Mouse (Mus musculus) heart, postnatal 14 days (tissue): Measurements from ENCODE around the gene Fgf22. TPM values are rescaled to one million over a fixed set of nuclear protein-coding genes. Genes with fewer than 3 reads are reported as not detected.
A peak's percentile ranks its signal among the peaks of the same experiment; 100 is the strongest.

ENCODE experiments used
- DNase-seq, 2 experiments: peaks; one replicate each; pipeline ENCODE4 v3.0.0; 2021 to 2022
- intact Hi-C: fragments of 180-260 bp; cut with DNase I; formaldehyde crosslinking; loops from one replicate; pipeline ENCODE4 v1.15.1; 2025
- total RNA-seq, 2 experiments: library from RNA; stranded (reverse); gene quantifications; 2 replicates each; pipeline ENCODE4 v1.2.3; 2021

Fgf22 gene
- total RNA-seq, 2 experiments from 2014 or later = not detected

GRCm38 (mm10) chr10:79766001-79766507 lies 11.2 kb downstream of the Fgf22 start:
- intact Hi-C loops = no loop called here
- no peak for DNase-seq

GRCm38 (mm10) chr10:79766508-79767325 lies 11.8 kb downstream of the Fgf22 start, which contains the start of gene Rnf126:
Rnf126 (minus strand) TSS chr10:79766952.
- intact Hi-C loops = no loop called here
- peak; percentile 99 for DNase-seq

- intact Hi-C loops = loop anchor here (1.0 kb wide), 1 partner anchor 22 kb away; no protein-coding TSS in a partner anchor
- DNase-seq = peak; percentile 91 to 94
Observed at GRCm38 (mm10) chr10:79767372-79768244, 12.7 kb downstream of the Fgf22 start.

- intact Hi-C loops = loop anchor here (1.0 kb wide), 1 partner anchor 21 kb away; no protein-coding TSS in a partner anchor
- peak; percentile 75 to 82 for DNase-seq
Observed at GRCm38 (mm10) chr10:79768400-79768799, 13.5 kb downstream of the Fgf22 start.

- intact Hi-C loops = no loop called here
- DNase-seq = no peak
Observed at GRCm38 (mm10) chr10:79769329-79769728, 14.5 kb downstream of the Fgf22 start.

GRCm38 (mm10) chr10:79772320-79772719 lies 17.4 kb downstream of the Fgf22 start:
- no peak for DNase-seq
- intact Hi-C loops = no loop called here

GRCm38 (mm10) chr10:79773208-79773607 lies 18.3 kb downstream of the Fgf22 start:
- no peak for DNase-seq
- intact Hi-C loops = no loop called here

GRCm38 (mm10) chr10:79774486-79775279 lies 19.8 kb downstream of the Fgf22 start:
- no peak for DNase-seq
- intact Hi-C loops = loop anchor here (5.0 kb wide), 1 partner anchor 67 kb away; no protein-coding TSS in a partner anchor

- DNase-seq = peak in 1 of 2 experiments; percentile 45
- intact Hi-C loops = loop anchor here (5.0 kb wide), 1 partner anchor 70 kb away; no protein-coding TSS in a partner anchor
Observed at GRCm38 (mm10) chr10:79777103-79777531, 22.2 kb downstream of the Fgf22 start, which contains the start of gene Fstl3. Fstl3 (plus strand) TSS chr10:79777272.

GRCm38 (mm10) chr10:79778006-79778405 lies 23.1 kb downstream of the Fgf22 start:
- intact Hi-C loops = loop anchor here (5.0 kb wide), 1 partner anchor 71 kb away; no protein-coding TSS in a partner anchor

GRCm38 (mm10) chr10:79779193-79779592 lies 24.3 kb downstream of the Fgf22 start:
- intact Hi-C loops = loop anchor here (5.0 kb wide), 1 partner anchor 72 kb away; no protein-coding TSS in a partner anchor
- DNase-seq = no peak

More at GRCm38 (mm10) chr10:79778006-79778405, 23.1 kb downstream of the Fgf22 start:
- peak; percentile 53 to 63 for DNase-seq

- DNase-seq = peak; percentile 93 to 96
- intact Hi-C loops = loop anchor here (5.0 kb wide), 2 partner anchors 37 to 73 kb away; no protein-coding TSS in a partner anchor
Observed at GRCm38 (mm10) chr10:79779784-79780663, 25.1 kb downstream of the Fgf22 start.

GRCm38 (mm10) chr10:79780664-79781015 lies 25.8 kb downstream of the Fgf22 start:
- DNase-seq = no peak
- intact Hi-C loops = loop anchor here (5.0 kb wide), 1 partner anchor 37 kb away; no protein-coding TSS in a partner anchor

- intact Hi-C loops = loop anchor here (5.0 kb wide), 1 partner anchor 36 kb away; no protein-coding TSS in a partner anchor
- no peak for DNase-seq
Observed at GRCm38 (mm10) chr10:79781139-79781538, 26.3 kb downstream of the Fgf22 start.

- no peak for DNase-seq
- intact Hi-C loops = loop anchor here (5.0 kb wide), 1 partner anchor 35 kb away; no protein-coding TSS in a partner anchor
Observed at GRCm38 (mm10) chr10:79781956-79782355, 27.1 kb downstream of the Fgf22 start.

- intact Hi-C loops = loop anchor here (5.0 kb wide), 1 partner anchor 34 kb away; no protein-coding TSS in a partner anchor
- no peak for DNase-seq
Observed at GRCm38 (mm10) chr10:79783050-79783449, 28.2 kb downstream of the Fgf22 start.

- intact Hi-C loops = loop anchor here (5.0 kb wide), 1 partner anchor 33 kb away; no protein-coding TSS in a partner anchor
Observed at GRCm38 (mm10) chr10:79783920-79784800, 29.3 kb downstream of the Fgf22 start.

More at GRCm38 (mm10) chr10:79783920-79784800, 29.3 kb downstream of the Fgf22 start:
- DNase-seq = no peak
